18 mouse cellular contexts compared by ENCODE assay signal in the genomic region with DNA sequence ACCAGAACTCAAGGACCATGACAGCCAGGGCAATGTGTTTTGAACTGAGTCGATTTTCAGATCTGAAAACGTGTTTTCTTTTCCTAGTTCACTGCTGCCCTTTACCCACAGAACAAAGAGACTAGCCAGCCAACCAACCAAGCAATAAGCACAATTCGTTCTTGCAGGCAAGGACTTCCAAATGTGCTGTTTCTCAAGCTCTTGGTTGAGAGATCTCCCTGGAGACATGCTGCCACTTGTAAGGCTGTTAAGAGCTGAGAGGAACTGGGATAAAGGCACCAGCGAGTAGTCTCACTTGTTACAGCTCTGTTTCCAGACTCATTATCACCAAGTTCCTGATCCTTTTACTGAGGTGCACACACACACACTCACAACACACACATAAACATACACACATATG. TPM values are rescaled to one million over a fixed set of nuclear protein-coding genes. Genes with fewer than 3 reads are reported as not detected.
A peak's percentile ranks its signal among the peaks of the same experiment; 100 is the strongest.
DNase-seq lines count a peak whose midpoint lies in the region; ATAC-seq lines count a peak whose summit lies in the region.
"Had no signal": no experiment of that assay in that cellular context is flagged by ENCODE, and none has a peak within 500 bp of the region (broad histone marks: within the 10 kb centered on the region; RNA-seq: fewer than 3 reads in every experiment).

No protein-coding gene starts in this region.

- H3K27me3 ChIP-seq in midbrain, embryonic 10.5 days (ENCODE audit: low read depth, poor library complexity, severe bottlenecking) = no peaks in the 10 kb centered on the region
- H3K27me3 ChIP-seq in midbrain, embryonic 13.5 days = no peaks in the 10 kb centered on the region
- H3K27me3 ChIP-seq in kidney, embryonic 14.5 days (ENCODE audit: control insufficient read depth, insufficient read depth, low read length) = no peaks in the 10 kb centered on the region
- no peaks in the 10 kb centered on the region for H3K27me3 ChIP-seq in midbrain, embryonic 16.5 days (ENCODE audit: control insufficient read depth, insufficient read depth, low read depth, low read length)
- H3K27me3 ChIP-seq: heart, embryonic 13.5 days; hindbrain, embryonic 15.5 days; liver, embryonic 13.5 days; midbrain, embryonic 12.5 days; neural tube, embryonic 13.5 days; Patski had no signal

- H3K27ac ChIP-seq in midbrain, embryonic 10.5 days (replicated peaks) = peak overlapping the region; percentile 46; the same call in 1 of the 2 replicates
- no peak overlapping the region; the same call in 1 of the 2 replicates for H3K27ac ChIP-seq in midbrain, embryonic 13.5 days
- 0 out of 2 replicates have a peak overlapping the region, but pooled peaks have one; percentile 17 for H3K27ac ChIP-seq in kidney, embryonic 14.5 days (ENCODE audit: low read depth, low read length)
- H3K27ac ChIP-seq in midbrain, embryonic 16.5 days (ENCODE audit: low read length) = peak overlapping the region; percentile 18; the same call in 1 of the 2 replicates
- H3K27ac ChIP-seq: heart, embryonic 13.5 days; hindbrain, embryonic 15.5 days; liver, embryonic 13.5 days; midbrain, embryonic 12.5 days; neural tube, embryonic 13.5 days had no signal

- peaks cover 9% of the 10 kb centered on the region; the same call in 1 of the 2 replicates for H3K4me1 ChIP-seq in midbrain, embryonic 10.5 days
- peaks cover 9% of the 10 kb centered on the region for H3K4me1 ChIP-seq in midbrain, embryonic 13.5 days (replicated peaks)
- H3K4me1 ChIP-seq in kidney, embryonic 14.5 days (ENCODE audit: control insufficient read depth, insufficient read depth, low read length) = no peaks in the 10 kb centered on the region
- H3K4me1 ChIP-seq in midbrain, embryonic 16.5 days (ENCODE audit: control insufficient read depth, insufficient read depth, low read length) = peaks cover 10% of the 10 kb centered on the region
- H3K4me1 ChIP-seq: heart, embryonic 13.5 days; liver, embryonic 13.5 days; neural tube, embryonic 13.5 days had no signal

- peak; percentile 13 for DNase-seq in adrenal gland, adult 2 months
- no peak for DNase-seq in adrenal gland, postnatal 4 days (ENCODE audit: low spot score in 2 of 2)
- no peak for DNase-seq in midbrain, embryonic 10.5 days (ENCODE audit: low spot score)
- DNase-seq in natural killer cell, adult 2 months (ENCODE audit: low spot score in 2 of 2) = no peak
- no peak for DNase-seq in frontal cortex, postnatal 36 days (ENCODE audit: low spot score in 2 of 2)
- DNase-seq: cerebellum, adult 11 months; gastrocnemius, postnatal 36 days; liver, embryonic 13.5 days; retina, postnatal 1 day; spleen, adult 18-20 months had no signal

- no peak overlapping the region for H3K4me2 ChIP-seq in midbrain, embryonic 13.5 days (replicated peaks)
- H3K4me2 ChIP-seq in kidney, embryonic 14.5 days (replicated peaks; ENCODE audit: low read depth, low read length) = no peak overlapping the region
- H3K4me2 ChIP-seq in midbrain, embryonic 16.5 days (ENCODE audit: low read length) = no peak overlapping the region
- H3K4me2 ChIP-seq: heart, embryonic 13.5 days; hindbrain, embryonic 15.5 days; liver, embryonic 13.5 days; midbrain, embryonic 12.5 days; neural tube, embryonic 13.5 days had no signal

- WGBS in midbrain, embryonic 10.5 days = 66% methylated on average over 4 of the region's 4 CpGs
- WGBS in midbrain, embryonic 13.5 days = 48% methylated on average over 4 of the region's 4 CpGs
- WGBS in kidney, embryonic 14.5 days = 32% methylated on average over 4 of the region's 4 CpGs
- WGBS in midbrain, embryonic 16.5 days = 49% methylated on average over 4 of the region's 4 CpGs

- H3K9me3 ChIP-seq in midbrain, embryonic 10.5 days (replicated peaks) = peaks cover 4% of the 10 kb centered on the region; the same call in 1 of the 2 replicates
- H3K9me3 ChIP-seq in midbrain, embryonic 13.5 days = no peaks in the 10 kb centered on the region
- no peaks in the 10 kb centered on the region for H3K9me3 ChIP-seq in kidney, embryonic 14.5 days (ENCODE audit: control insufficient read depth, low read length)
- no peaks in the 10 kb centered on the region; the same call in 1 of the 2 replicates for H3K9me3 ChIP-seq in midbrain, embryonic 16.5 days (replicated peaks; ENCODE audit: control insufficient read depth, low read length, poor library complexity, severe bottlenecking)
- H3K9me3 ChIP-seq: hindbrain, embryonic 15.5 days; liver, embryonic 13.5 days had no signal

- H3K4me3 ChIP-seq in midbrain, embryonic 10.5 days = no peak overlapping the region
- no peak overlapping the region for H3K4me3 ChIP-seq in midbrain, embryonic 13.5 days (replicated peaks)
- H3K4me3 ChIP-seq in kidney, embryonic 14.5 days (ENCODE audit: low read length) = no peak overlapping the region
- no peak overlapping the region for H3K4me3 ChIP-seq in midbrain, embryonic 16.5 days (ENCODE audit: low read depth, low read length)
- H3K4me3 ChIP-seq: heart, embryonic 13.5 days; hindbrain, embryonic 15.5 days; liver, embryonic 13.5 days; midbrain, embryonic 12.5 days; neural tube, embryonic 13.5 days had no signal

- H3K36me3 ChIP-seq in midbrain, embryonic 10.5 days = no peaks in the 10 kb centered on the region
- no peaks in the 10 kb centered on the region for H3K36me3 ChIP-seq in midbrain, embryonic 13.5 days
- no peaks in the 10 kb centered on the region for H3K36me3 ChIP-seq in kidney, embryonic 14.5 days (ENCODE audit: control insufficient read depth, insufficient read depth, low read length)
- no peaks in the 10 kb centered on the region for H3K36me3 ChIP-seq in midbrain, embryonic 16.5 days (ENCODE audit: control insufficient read depth, insufficient read depth, low read length)
- H3K36me3 ChIP-seq: heart, embryonic 13.5 days; hindbrain, embryonic 15.5 days; liver, embryonic 13.5 days; midbrain, embryonic 12.5 days; neural tube, embryonic 13.5 days had no signal

- ATAC-seq in midbrain, embryonic 13.5 days = no peak
- no peak for ATAC-seq in kidney, embryonic 14.5 days (ENCODE audit: low FRiP score, low TSS enrichment)
- ATAC-seq in midbrain, embryonic 16.5 days = no peak
- ATAC-seq: Patski had no signal

- no peak overlapping the region for H3K9ac ChIP-seq in midbrain, embryonic 13.5 days (replicated peaks)
- H3K9ac ChIP-seq in kidney, embryonic 14.5 days (ENCODE audit: low read depth, low read length) = no peak overlapping the region
- H3K9ac ChIP-seq in midbrain, embryonic 16.5 days (ENCODE audit: low read depth, low read length) = no peak overlapping the region
- H3K9ac ChIP-seq: heart, embryonic 13.5 days; hindbrain, embryonic 15.5 days; liver, embryonic 13.5 days; midbrain, embryonic 12.5 days; neural tube, embryonic 13.5 days had no signal

RNA-seq across cellular contexts. Expression of a gene that starts 45.6 kb away (rescaled TPM):
- 100 to 1,000 TPM in 1 of 2 experiments, 10 to 100 TPM in 1; 94.6 to 133 TPM for total RNA-seq in adrenal gland, adult 2 months (2021)
- 26.3 and 28.7 TPM in 2 replicates for polyA plus RNA-seq in adrenal gland, adult 2 months (2012; rRNA removed)
- total RNA-seq in adrenal gland, postnatal 4 days (2021) = 100 to 1,000 TPM; 121 to 124 TPM
- 30.5 and 38.9 TPM in 2 replicates for polyA plus RNA-seq in midbrain, embryonic 10.5 days (2016; fragmentation: Nextera tagmentation; extraction: Ambion mirVana)
- 52.9 and 58.2 TPM in 2 replicates for polyA plus RNA-seq in midbrain, embryonic 13.5 days (2015; fragmentation: Nextera tagmentation; extraction: Ambion mirVana)
- polyA plus RNA-seq in kidney, embryonic 14.5 days (2014; fragmentation: Nextera tagmentation; extraction: Ambion mirVana) = 47.3 and 55.9 TPM in 2 replicates
- 33.6 and 46.5 TPM in 2 replicates for polyA plus RNA-seq in midbrain, embryonic 16.5 days (2015; fragmentation: Nextera tagmentation; extraction: Ambion mirVana)
